Mouse (Mus musculus) embryonic fibroblast, embryonic 13.5 days (primary cell): ENCODE measurements around the gene Hnrnpf.

Experiments
- CTCF ChIP-seq: IDR thresholded peaks from 2 replicates; pipeline ENCODE4 v1.5.1; 2011; ENCODE audit warnings: mild to moderate bottlenecking, control low read depth, low read length, moderate library complexity, borderline replicate concordance; ENCODE audit not compliant: insufficient read depth
- POLR2A ChIP-seq: IDR thresholded peaks from 2 replicates; pipeline ENCODE4 v1.6.1; 2011; ENCODE audit warnings: low read depth, mild to moderate bottlenecking, control low read depth, low read length, moderate library complexity

DNA sequence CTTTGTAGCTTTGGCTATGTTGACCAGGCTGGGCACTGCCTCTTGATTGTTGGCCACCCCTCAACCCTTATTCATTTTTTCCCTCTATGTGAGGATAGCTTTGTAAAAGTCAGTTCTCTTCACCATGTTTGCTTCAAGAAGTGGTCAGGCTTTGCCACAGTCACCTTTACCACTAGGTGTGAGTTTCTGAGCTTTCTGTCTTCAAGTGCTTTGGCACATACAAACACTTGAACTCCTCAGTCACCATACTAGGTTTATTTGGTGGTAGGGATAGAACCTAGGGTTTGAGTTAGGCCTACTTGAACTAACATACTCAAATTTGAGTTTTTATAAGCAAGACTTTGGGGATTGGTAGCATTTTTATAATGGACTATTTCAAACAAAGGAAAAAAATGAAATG is 14.4 kb downstream of the Hnrnpf start:
- TF ChIP-seq CTCF (no peak), POLR2A (no peak)
